Mouse (Mus musculus): ENCODE data around the gene Capsl.
A peak's percentile ranks its signal among the peaks of the same experiment; 100 is the strongest.

Capsl gene

DNA sequence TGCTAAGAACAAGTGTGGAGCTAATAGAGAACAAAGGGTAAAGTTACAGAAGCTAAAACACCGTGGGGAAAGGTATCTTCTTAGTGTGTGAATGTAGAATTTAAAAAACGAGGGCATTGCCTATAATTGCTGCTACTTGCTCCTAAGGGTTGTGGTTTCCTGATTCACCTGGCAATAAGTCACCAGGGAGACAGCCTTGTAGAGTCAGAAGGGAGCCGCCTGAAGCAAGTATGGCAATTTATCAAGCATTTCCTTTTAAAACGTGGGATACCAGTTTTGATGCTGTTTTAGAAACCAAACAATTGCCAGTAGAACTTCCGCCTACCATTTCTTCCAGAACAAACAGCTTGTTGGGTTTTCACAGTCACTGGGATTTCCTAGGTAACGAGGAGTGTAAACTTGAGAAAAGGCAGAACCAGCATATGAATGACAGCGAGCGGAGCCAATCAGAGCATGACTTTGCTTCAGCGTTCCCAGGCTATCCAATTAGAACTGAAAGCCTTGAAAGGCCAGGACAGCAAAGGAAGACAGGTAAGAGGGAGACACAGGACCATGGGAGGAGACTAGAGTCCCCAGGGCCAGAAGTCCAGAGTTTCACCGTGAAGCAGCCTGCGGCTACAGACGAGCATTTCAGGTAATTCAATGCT is at the start of gene Capsl:
Gene Capsl (plus strand): TSS at position 495 of the 647 bp plus-strand sequence.
- DNase-seq = peak; percentile 47

DNA sequence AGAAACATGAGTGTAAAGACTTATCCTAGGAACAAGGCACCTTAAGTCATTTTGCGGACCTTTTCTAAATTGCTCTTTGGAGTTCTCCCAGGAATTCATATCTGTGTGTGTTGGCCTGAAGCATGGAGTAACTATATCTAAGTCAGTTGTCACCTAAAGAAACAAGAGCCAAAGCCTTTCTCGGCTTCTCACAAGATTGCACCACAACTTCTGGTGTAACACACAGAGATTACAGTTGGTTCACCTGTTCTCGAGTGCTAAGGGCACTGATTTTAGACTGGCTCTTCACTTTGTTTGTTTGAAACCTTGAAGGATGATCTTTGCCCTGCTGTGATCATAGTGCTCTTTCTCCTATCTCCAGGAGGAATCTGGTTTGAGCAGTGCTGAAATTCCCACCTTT is 26.4 kb upstream of the Capsl start:
- DNase-seq = no peak

DNA sequence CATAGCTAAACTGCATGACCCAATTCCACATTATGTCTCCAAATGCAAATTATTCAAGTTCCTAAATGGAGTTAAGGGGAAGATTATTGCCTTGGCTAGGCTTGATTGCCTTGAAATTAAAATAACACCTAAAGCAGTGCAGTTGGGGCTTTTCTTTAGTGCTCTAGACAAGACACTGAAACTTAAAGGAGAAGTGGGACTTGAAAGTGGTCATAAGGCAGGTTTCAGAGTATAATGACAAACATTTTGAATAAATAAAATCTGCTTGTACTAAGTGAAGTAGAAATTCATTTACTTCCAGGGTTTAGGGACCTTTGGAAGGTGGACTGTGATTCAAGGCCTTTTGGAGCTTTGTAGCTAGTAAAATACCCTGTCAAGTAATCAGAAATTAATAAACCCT is 14.7 kb upstream of the Capsl start:
- no peak for DNase-seq

DNA sequence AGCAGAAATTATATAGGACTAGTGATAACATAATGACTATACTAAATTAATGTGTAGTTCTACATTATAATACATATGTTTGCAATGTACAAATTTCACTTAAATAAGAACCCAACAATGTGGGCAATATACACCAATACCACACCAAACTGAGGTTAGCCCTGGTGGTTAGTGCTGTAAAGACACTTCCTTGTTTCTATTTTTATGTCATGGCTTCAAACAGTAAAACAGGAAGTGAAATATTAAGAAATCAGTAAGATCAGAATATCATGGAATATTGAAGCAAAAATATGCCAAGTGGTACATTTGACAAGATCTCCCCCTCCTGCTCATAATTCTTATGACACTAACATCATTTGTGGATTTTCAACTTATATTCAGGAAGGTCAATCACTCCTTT is 8.0 kb upstream of the Capsl start:
- DNase-seq = no peak

DNA sequence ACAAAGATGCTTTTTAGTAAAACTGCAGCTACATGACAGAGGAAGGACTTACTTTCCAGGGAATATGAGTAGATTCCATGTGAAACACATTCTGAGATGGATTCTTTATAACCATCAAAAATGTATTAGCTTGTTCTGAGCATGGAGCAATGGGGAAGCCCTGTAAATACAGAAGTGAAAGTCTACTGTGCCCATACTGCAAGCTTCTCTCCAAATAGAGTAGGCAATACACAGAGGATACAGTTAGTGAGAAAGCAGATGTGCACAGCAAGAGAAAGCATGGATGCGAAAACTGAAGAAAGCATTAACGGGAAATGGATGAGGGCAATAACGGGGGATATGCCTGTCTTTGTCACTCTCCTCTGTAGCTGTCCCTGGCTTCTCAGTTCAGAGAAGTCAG is 6.0 kb upstream of the Capsl start:
- DNase-seq = no peak

- peak; percentile 9 for DNase-seq
Observed at GRCm38 (mm10) chr15:9451999-9452398, 16.2 kb downstream of the Capsl start.

- no peak for DNase-seq
Observed at GRCm38 (mm10) chr15:9452842-9453241, 17.0 kb downstream of the Capsl start.

DNA sequence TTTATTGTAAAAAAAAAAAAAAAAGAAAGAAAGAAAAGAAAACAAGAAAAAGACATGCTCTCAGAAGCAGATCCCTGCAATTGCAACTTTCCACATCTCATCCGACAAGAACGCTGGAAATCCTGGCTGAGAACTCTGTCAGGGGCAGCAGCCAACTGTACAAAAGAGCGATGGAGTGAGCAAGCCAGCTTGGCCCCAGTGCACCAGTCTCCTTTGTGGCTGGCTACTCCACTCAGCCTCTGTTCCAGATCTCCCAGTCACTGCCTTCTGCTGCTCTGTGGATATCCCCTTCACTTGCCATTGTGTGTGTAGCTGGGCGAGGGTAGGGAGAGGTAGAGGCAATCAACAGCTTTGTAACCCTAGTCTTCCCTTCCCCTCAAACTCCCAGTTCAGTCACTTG is 18.4 kb downstream of the Capsl start:
- DNase-seq = no peak

GRCm38 (mm10) chr15:9455241-9455640 is 19.4 kb downstream of the Capsl start:
- DNase-seq = peak; percentile 61

- DNase-seq = no peak
Observed at GRCm38 (mm10) chr15:9463521-9464027, 27.7 kb downstream of the Capsl start.

DNA sequence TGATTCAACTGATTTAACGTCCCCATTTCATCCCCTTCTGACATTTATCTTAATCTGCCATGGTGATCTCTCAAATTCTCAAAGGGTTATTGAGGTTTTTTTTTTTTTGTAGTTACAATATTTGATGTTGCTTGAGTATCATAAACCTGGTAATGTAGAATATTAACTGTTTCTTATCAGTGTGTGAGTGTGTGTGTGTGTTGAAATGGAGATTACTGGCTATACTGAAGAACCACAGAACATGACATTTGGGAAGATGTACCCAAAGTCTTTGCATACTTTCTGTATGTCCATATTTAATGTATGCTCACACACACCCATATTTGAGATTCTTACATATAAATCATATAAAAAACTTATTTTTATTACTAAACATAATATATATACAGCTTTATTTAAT is 28.2 kb downstream of the Capsl start:
- DNase-seq = no peak

DNA sequence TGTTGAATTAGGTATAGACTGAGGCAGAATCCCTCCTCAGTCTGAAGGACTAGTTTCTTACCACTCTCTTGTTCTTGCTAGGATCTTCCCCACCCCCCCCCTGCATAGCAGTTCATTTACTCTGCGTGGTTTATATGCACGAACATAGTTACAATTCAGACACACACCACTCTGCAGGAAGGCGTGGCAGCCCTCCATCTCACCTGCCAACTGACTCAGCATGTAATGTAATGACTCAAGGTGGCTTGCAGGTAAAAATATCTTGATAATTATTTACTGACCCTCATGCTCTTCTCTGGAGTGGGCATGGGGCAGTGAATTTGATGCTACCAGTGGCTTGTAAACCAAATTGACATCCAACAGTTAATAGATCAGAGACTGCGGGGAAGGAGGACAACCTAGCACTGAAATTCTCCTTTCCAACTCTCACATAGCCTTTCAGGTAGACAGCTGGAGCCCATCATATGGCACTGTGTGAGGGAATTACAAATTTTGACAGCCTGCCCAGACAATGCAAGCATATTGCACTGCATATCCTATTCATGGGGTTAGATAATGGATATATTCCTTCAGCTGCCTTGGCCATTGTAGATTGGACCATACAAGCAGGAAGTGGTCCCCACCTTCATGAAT is 35.3 kb downstream of the Capsl start:
- no peak for DNase-seq

- DNase-seq = no peak
Observed at GRCm38 (mm10) chr15:9472167-9472566, 36.3 kb downstream of the Capsl start.

DNA sequence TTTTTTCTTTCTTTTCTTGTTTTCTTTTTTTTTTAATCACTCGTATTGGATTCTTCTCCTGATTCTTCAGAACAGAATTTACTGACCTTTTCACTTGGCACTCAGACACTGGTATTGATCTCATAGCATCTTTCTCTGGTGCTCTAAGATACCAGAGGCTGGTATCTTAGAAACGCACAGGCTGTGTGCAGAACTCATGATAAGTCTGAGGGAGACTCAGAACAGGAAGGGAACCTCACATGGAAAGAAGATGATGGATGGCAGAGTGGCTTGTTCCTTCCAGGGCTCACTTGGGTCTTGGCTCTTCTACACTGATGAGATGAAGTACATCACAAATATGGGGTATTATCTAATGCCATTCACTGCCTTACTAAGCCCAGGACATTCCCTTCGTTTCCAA is 36.8 kb downstream of the Capsl start:
- no peak for DNase-seq

DNA sequence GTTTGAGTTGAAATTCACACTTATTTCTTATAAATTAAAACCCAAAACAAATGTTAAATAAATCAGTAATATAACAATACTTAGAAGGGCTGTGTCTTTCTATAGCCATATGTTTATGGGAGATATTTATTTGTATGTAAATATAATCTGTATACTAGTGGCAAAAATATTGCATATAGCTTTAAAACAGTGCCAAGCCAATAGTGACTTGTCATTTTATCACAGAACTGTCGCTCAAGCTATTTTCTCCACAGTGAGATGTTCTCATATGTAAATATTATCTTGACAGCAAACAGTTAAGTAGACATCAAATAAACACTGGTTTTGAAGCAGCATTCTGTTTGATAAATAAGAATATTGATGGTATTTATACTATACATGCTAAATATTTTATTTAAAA is 37.4 kb downstream of the Capsl start:
- DNase-seq = no peak

DNA sequence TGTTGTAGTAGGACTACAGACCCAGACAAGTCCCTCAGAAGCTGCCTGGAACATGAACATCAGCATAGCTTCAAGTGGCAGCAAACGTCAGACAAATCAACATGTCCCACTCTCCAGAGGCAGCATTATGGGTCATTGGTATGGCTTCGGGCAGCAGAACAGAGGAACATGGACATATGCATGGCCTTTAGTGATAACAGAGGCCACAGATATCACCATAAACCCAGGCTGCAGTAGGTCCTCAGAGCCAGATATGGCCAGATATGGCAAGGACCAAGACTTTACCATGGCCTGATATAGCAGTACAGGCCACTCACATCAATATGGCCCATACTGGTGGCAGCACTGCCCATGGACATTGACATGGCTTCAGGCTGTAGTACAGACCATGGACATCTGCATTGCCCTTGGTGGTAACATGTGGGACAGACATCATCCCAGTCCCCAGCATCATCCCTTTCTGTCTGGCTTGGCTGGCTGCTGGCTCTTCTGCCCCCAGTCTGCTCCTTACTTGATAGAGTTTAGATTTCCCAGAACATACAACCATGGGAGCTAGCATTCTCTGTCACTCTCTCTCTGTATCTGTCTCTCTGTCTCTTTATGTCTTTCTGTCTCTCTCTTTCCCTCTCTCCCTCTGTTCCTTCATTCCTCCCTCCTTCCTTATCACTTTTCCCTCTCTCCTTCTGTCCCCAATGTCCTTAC is 53.7 kb downstream of the Capsl start:
- no peak for DNase-seq

DNA sequence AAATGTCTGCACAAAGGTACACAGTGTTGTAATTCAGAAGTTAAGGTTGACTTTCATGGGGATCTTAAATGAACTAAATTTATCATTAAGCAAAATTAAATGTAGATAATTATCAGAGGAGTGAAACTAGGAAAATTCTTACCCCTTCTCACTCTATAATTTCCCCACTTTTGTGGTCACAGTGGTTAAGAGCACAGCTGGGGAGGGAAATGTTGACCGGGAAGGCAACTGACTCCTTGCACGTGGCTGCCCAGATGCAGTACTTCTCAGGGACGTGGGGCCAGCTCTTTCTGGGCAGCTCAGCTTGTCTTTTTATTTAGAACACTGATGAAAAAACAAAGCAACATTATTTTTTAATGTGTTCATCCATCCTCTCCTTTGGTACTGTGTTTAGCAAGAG is 56.2 kb downstream of the Capsl start:
- DNase-seq = no peak
